Mouse (Mus musculus): ENCODE measurements around the gene Dusp5. TPM values are rescaled to one million over a fixed set of nuclear protein-coding genes. Genes with fewer than 3 reads are reported as not detected.

The Dusp5 gene
- polyA plus RNA-seq, 1 experiment from 2014 or later, result 9.0 TPM

DNA sequence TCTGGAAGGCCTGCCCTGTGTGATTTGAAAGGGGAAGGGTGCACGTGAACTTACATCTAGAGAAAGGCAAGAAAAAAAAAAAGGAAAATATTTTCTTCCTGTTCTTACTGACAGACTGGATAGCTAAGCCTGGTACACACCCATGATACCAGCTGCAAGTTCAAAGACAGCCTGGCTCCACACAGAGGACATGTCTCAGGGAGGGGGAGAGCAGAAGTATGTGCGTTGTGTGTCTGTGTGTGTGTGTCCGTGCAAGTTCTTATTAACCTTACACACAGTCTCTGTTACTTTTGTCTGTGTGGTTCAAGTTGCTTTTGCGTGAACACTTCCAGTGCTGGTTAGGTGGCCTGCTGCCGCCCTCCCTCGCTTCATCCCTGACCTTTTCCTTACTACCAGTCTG is 7.3 kb downstream of the Dusp5 start:
- peaks cover 28% of the 10 kb centered on the region for H3K4me1 ChIP-seq
- H3K9me3 ChIP-seq, result no peaks in the 10 kb centered on the region
- peaks cover 76% of the 10 kb centered on the region for H3K36me3 ChIP-seq (replicated peaks)
- no peak overlapping the region for H3K4me3 ChIP-seq
- H3K27me3 ChIP-seq (ENCODE audit: poor library complexity, severe bottlenecking), result peaks cover 15% of the 10 kb centered on the region
- H3K27ac ChIP-seq, result no peak overlapping the region
- WGBS, result 95% methylated on average over 6 of the region's 6 CpGs
- no peak for DNase-seq (ENCODE audit: extremely low spot score, low spot score)

- Histone ChIP-seq H3K36me3 (replicated peaks) (peaks cover 84% of the 10 kb centered on the region), H3K27me3 (ENCODE audit: poor library complexity, severe bottlenecking) (peaks cover 8% of the 10 kb centered on the region), H3K27ac (no peak overlapping the region), H3K4me3 (no peak overlapping the region), H3K4me1 (peaks cover 21% of the 10 kb centered on the region), H3K9me3 (no peaks in the 10 kb centered on the region)
- WGBS, result 81% methylated on average over 17 of the region's 17 CpGs
- no peak for DNase-seq (ENCODE audit: extremely low spot score, low spot score)
Measured at GRCm38 (mm10) chr19:53536731-53537666, 8.1 kb downstream of the Dusp5 start.

- Histone ChIP-seq H3K27me3 (ENCODE audit: poor library complexity, severe bottlenecking) (no peaks in the 10 kb centered on the region), H3K9me3 (no peaks in the 10 kb centered on the region), H3K4me1 (peaks cover 13% of the 10 kb centered on the region), H3K4me3 (no peak overlapping the region), H3K27ac (no peak overlapping the region), H3K36me3 (replicated peaks) (peaks cover 92% of the 10 kb centered on the region)
- 90% methylated on average over 11 of the region's 11 CpGs for WGBS
- DNase-seq (ENCODE audit: extremely low spot score, low spot score), result no peak
Measured at GRCm38 (mm10) chr19:53538024-53538423, 9.1 kb downstream of the Dusp5 start.

DNA sequence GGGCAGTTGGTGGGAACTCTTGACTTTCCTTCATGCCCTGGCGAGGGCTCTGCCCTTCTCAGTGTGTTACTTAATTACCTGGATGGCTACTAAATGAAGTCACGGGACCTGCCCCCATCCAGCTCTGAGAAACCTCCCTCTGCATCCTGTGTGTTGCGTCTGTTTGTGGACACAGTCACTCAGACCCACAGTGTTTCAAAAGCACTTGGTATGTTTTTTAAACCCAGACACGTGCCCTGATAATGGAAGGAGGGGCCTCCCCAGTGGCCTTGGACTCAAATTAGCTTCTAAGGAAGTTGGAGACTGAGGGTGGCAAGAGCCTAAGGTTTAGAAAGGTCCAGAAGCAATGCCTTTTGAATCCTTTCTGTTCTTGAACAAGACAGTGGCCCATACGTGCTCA is 9.9 kb downstream of the Dusp5 start:
- WGBS, result 80% methylated on average over 5 of the region's 5 CpGs

DNA sequence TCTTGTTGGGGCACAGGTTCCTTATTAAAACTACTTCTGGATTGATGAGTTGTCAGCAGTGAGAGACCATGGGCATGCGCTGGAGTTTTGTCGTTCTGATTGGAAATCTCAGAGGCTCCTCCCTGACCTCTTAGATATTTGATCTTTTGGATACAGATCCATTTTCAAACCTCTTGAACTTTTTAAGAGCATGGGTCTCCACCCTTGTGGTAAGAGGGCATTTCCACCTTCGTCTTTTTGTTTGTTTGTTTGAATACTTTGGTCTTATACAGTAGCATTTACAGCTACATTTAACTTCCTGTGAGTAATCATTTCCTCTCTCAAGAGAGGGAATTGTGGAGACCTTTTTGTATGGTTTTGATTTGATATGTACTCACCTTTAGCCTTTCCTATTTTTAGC is 10.4 kb downstream of the Dusp5 start:
- Histone ChIP-seq H3K36me3 (replicated peaks) (peaks cover 89% of the 10 kb centered on the region), H3K4me3 (no peak overlapping the region), H3K9me3 (no peaks in the 10 kb centered on the region), H3K4me1 (peaks cover 13% of the 10 kb centered on the region), H3K27me3 (ENCODE audit: poor library complexity, severe bottlenecking) (no peaks in the 10 kb centered on the region), H3K27ac (no peak overlapping the region)
- WGBS, result 90% methylated on average over 3 of the region's 3 CpGs
- no peak for DNase-seq (ENCODE audit: extremely low spot score, low spot score)

More for the DNA sequence above, 9.9 kb downstream of the Dusp5 start:
- H3K4me1 ChIP-seq, result peaks cover 13% of the 10 kb centered on the region
- no peaks in the 10 kb centered on the region for H3K9me3 ChIP-seq
- H3K4me3 ChIP-seq, result no peak overlapping the region
- no peak for DNase-seq (ENCODE audit: extremely low spot score, low spot score)
- H3K27me3 ChIP-seq (ENCODE audit: poor library complexity, severe bottlenecking), result no peaks in the 10 kb centered on the region
- H3K27ac ChIP-seq, result no peak overlapping the region
- peaks cover 94% of the 10 kb centered on the region for H3K36me3 ChIP-seq (replicated peaks)

DNA sequence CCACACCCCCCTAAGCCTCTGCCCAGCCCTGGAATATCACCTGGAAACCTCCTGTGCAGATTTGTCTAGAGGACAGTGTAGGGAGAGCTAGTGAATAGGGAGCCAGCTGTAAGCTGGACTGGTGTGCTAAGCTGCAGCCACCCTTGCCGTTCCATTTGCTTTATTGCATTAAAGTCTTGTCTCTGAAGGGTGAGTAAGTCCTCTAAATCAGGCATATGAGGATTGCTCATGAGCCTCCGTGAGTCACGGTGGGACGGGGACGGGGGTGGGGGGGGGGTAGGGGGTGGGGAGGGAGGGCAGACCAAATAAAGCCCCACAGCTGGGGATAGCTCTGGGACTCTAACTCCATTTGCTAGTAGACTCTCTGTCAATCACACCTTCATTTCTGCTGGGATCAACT is 14.7 kb downstream of the Dusp5 start:
- H3K27me3 ChIP-seq (ENCODE audit: poor library complexity, severe bottlenecking), result no peaks in the 10 kb centered on the region
- peaks cover 19% of the 10 kb centered on the region for H3K4me1 ChIP-seq
- peaks cover 47% of the 10 kb centered on the region for H3K36me3 ChIP-seq (replicated peaks)
- WGBS, result 59% methylated on average over 5 of the region's 5 CpGs
- no peak overlapping the region for H3K4me3 ChIP-seq
- no peak overlapping the region for H3K27ac ChIP-seq
- H3K9me3 ChIP-seq, result no peaks in the 10 kb centered on the region
- DNase-seq (ENCODE audit: extremely low spot score, low spot score), result no peak

DNA sequence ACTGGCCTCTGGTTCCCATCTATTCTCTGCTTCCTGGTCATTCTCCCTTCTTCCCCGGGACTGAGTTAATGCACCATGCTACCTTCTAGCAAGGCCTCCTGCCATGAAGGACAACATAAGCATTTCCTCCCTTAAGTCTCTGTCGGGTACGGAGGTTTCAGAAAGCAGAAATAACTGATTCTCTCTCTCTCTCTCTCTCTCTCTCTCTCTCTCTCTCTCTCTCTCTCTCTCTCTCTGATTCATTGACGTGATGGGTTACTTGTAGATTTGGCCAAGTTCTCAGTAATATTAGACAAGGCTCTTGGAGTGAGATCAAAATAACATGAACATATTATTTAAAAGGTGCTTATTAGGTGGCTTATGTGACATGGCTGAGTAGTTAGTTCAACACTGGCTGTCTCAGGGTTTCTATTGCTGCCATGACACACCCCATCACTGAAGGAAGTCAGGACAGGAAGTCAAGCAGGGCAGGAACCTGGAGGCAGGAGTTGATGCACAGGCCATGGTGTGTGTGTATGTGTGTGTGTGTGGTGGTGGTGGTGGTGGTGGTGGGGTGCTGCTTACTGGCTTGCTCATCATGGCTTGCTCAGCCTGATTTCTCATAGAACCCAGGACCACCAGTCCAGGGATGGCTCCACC is 16.1 kb downstream of the Dusp5 start:
- Histone ChIP-seq H3K9me3 (no peaks in the 10 kb centered on the region), H3K27ac (no peak overlapping the region), H3K27me3 (ENCODE audit: poor library complexity, severe bottlenecking) (no peaks in the 10 kb centered on the region), H3K4me3 (no peak overlapping the region), H3K36me3 (replicated peaks) (peaks cover 33% of the 10 kb centered on the region), H3K4me1 (peaks cover 14% of the 10 kb centered on the region)
- WGBS, result 71% methylated on average over 4 of the region's 4 CpGs
- no peak for DNase-seq (ENCODE audit: extremely low spot score, low spot score)

DNA sequence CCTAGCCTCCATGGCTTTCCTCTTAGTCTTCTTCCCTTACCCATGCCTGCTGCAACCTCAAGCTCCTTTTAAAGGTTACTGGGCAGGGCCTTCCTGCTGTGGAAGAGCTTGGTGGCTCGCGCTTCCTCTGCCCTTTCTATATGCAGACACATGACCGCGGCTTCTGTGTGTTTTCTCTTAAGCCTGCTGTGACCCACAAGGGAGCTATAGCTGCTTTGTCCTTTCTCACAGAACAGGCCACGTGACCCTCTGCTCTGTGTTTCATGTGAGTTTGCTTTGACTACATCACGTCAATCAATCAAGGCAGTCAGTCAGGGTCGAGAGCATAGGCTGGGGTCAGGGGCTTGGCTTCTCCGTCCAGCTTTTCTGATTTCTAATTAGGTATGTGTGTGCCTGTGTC is 18.7 kb downstream of the Dusp5 start:
- peaks cover 9% of the 10 kb centered on the region; the same call in 1 of the 2 replicates for H3K36me3 ChIP-seq (replicated peaks)
- peak; percentile 31 for DNase-seq (ENCODE audit: extremely low spot score, low spot score)
- peaks cover 21% of the 10 kb centered on the region for H3K4me1 ChIP-seq
- peak overlapping the region; percentile 74 for H3K27ac ChIP-seq
- WGBS, result 46% methylated on average over 8 of the region's 8 CpGs
- no peak overlapping the region for H3K4me3 ChIP-seq
- no peaks in the 10 kb centered on the region for H3K27me3 ChIP-seq (ENCODE audit: poor library complexity, severe bottlenecking)
- H3K9me3 ChIP-seq, result no peaks in the 10 kb centered on the region

DNA sequence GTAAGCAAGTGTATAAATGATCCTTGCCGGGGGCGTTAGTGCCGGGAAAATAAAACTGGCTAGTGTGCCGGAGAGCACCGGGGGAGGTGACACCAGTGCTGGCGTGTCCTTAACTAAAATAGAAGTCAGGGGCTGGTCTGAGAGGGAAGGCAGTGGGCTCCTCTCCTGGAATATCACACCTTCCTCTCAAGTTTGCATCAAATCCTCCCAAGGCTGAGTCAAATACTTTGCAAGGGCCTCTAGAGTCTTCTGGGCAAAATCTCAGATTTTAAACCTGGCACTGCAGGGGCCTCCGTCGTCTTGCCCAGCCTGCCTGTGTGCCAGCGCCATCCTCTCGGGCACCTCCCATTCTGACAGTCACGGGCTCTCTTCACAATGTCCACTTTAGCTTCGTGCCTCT is 22.1 kb downstream of the Dusp5 start:
- Histone ChIP-seq H3K4me1 (peaks cover 24% of the 10 kb centered on the region), H3K36me3 (replicated peaks) (no peaks in the 10 kb centered on the region), H3K4me3 (no peak overlapping the region), H3K27ac (no peak overlapping the region), H3K27me3 (ENCODE audit: poor library complexity, severe bottlenecking) (no peaks in the 10 kb centered on the region), H3K9me3 (no peaks in the 10 kb centered on the region)
- WGBS, result 86% methylated on average over 12 of the region's 12 CpGs
- no peak for DNase-seq (ENCODE audit: extremely low spot score, low spot score)

- no peaks in the 10 kb centered on the region for H3K9me3 ChIP-seq
- H3K27me3 ChIP-seq (ENCODE audit: poor library complexity, severe bottlenecking), result 0 out of 2 replicates have a peak, but pooled peaks cover under 1% of the 10 kb centered on the region
- H3K4me3 ChIP-seq, result no peak overlapping the region
- 39% methylated on average over 10 of the region's 10 CpGs for WGBS
- 0 out of 2 replicates have a peak overlapping the region, but pooled peaks have one; percentile 40 for H3K27ac ChIP-seq
- no peak for DNase-seq (ENCODE audit: extremely low spot score, low spot score)
- no peaks in the 10 kb centered on the region for H3K36me3 ChIP-seq (replicated peaks)
- H3K4me1 ChIP-seq, result peaks cover 29% of the 10 kb centered on the region
Measured at GRCm38 (mm10) chr19:53552216-53552786, 23.4 kb downstream of the Dusp5 start.

- Histone ChIP-seq H3K4me3 (no peak overlapping the region), H3K4me1 (peaks cover 29% of the 10 kb centered on the region), H3K36me3 (replicated peaks) (no peaks in the 10 kb centered on the region), H3K27me3 (ENCODE audit: poor library complexity, severe bottlenecking) (0 out of 2 replicates have a peak, but pooled peaks cover 5% of the 10 kb centered on the region), H3K27ac (0 out of 2 replicates have a peak overlapping the region, but pooled peaks have one; percentile 40), H3K9me3 (no peaks in the 10 kb centered on the region)
- no peak for DNase-seq (ENCODE audit: extremely low spot score, low spot score)
- WGBS, result 66% methylated on average over 6 of the region's 6 CpGs
Measured at GRCm38 (mm10) chr19:53552795-53553194, 23.9 kb downstream of the Dusp5 start.

GRCm38 (mm10) chr19:53554402-53554801 is 25.5 kb downstream of the Dusp5 start:
- WGBS, result 93% methylated on average over 11 of the region's 11 CpGs

More at GRCm38 (mm10) chr19:53554402-53554801, 25.5 kb downstream of the Dusp5 start:
- DNase-seq (ENCODE audit: extremely low spot score, low spot score), result no peak
- 0 out of 2 replicates have a peak, but pooled peaks cover 7% of the 10 kb centered on the region for H3K27me3 ChIP-seq (ENCODE audit: poor library complexity, severe bottlenecking)
- no peaks in the 10 kb centered on the region for H3K9me3 ChIP-seq
- no peak overlapping the region for H3K4me3 ChIP-seq
- H3K36me3 ChIP-seq (replicated peaks), result no peaks in the 10 kb centered on the region
- H3K27ac ChIP-seq, result no peak overlapping the region
- H3K4me1 ChIP-seq, result peaks cover 26% of the 10 kb centered on the region
